Mouse (Mus musculus) splenic B cell, adult 2 months (primary cell): ENCODE data around the gene Gpr107.
A peak's percentile ranks its signal among the peaks of the same experiment; 100 is the strongest.
"Not testable (repeated sequence)": the region's sequence is repeated elsewhere in the genome, so short reads cannot be mapped to it uniquely, and the experiment has no call there.

Experiments used
- DNase-seq: peaks from one replicate; pipeline ENCODE4 v3.0.0-alpha.2; 2011; ENCODE audit warnings: low read depth, low spot score
- H3K27me3 ChIP-seq: 2 replicates; pipeline ENCODE4 v1.6.1; 2012; ENCODE audit warnings: mild to moderate bottlenecking, low read length, moderate library complexity, mixed read lengths; ENCODE audit not compliant: control insufficient read depth, poor library complexity, insufficient read depth, severe bottlenecking
- H3K36me3 ChIP-seq: 2 replicates; pipeline ENCODE4 v1.6.1; 2012; ENCODE audit warnings: mild to moderate bottlenecking, low read length, moderate library complexity, mixed read lengths; ENCODE audit not compliant: control insufficient read depth, poor library complexity, insufficient read depth, severe bottlenecking

Gpr107 gene

GRCm38 (mm10) chr2:31160147-31160920 lies 8.2 kb downstream of the Gpr107 start:
- Histone ChIP-seq H3K27me3 (no peaks in the 10 kb centered on the region), H3K36me3 (no peaks in the 10 kb centered on the region)
- DNase-seq: no peak

DNA sequence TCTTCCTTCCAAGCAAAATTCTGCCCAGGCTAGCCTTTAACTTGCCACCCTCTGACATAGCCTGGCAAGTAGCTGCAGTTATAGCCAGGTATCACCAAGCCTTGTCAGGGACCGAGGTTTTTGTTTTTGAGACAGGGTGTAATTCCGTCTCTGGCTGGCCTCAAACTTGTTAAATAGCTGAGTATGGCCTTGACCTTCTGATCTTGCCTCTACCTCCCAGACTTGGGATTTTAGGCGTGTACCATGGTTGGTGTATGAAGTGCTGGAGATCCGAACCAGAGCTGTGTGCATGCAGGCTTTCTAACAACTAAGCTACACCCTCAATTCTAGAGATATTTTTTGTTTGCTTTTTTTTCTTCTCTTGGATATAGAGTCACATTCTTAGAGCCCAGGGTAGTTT lies 9.5 kb downstream of the Gpr107 start:
- no peak for DNase-seq
- no peaks in the 10 kb centered on the region for H3K36me3 ChIP-seq

DNA sequence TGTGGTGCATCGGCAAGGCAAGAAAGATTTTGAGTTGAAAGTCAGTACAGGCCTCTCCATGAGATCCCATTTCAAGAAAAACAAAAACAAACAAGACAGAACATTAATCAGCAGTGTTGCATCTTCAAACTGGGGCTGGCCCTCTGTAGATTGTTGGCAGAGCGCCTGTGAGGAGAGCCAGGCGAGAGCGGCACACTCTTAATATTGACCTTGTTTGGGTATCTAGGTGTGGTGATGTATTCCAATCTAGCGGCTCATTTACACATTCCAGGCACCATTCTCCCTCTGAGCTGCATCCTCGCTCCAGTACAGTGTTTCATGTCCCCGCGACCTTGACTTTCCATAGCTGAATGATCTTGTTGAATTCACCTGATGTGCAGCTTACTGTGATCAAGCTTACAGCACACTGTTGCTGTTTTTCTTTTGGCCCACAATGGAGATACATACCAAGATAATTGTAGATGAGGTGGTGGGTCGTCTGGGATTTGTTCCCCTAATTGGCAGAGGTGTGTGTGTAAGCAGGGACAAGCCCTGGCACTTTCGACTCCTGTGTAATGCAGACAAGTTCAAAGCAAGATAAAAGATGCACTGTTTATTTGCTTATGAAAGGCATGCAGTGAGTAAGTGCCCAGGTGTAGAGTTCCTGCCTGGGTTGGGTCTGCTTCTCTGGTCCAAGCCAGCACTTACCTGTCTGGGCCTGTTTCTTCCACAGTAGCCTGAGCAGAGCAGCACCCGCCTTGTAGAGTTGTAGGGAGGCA lies 11.4 kb downstream of the Gpr107 start:
- DNase-seq: no peak
- H3K36me3 ChIP-seq: peaks cover 3% of the 10 kb centered on the region; the same call in 1 of the 2 replicates
- H3K27me3 ChIP-seq: no peaks in the 10 kb centered on the region

More for the DNA sequence above, 9.5 kb downstream of the Gpr107 start:
- H3K27me3 ChIP-seq: no peaks in the 10 kb centered on the region

DNA sequence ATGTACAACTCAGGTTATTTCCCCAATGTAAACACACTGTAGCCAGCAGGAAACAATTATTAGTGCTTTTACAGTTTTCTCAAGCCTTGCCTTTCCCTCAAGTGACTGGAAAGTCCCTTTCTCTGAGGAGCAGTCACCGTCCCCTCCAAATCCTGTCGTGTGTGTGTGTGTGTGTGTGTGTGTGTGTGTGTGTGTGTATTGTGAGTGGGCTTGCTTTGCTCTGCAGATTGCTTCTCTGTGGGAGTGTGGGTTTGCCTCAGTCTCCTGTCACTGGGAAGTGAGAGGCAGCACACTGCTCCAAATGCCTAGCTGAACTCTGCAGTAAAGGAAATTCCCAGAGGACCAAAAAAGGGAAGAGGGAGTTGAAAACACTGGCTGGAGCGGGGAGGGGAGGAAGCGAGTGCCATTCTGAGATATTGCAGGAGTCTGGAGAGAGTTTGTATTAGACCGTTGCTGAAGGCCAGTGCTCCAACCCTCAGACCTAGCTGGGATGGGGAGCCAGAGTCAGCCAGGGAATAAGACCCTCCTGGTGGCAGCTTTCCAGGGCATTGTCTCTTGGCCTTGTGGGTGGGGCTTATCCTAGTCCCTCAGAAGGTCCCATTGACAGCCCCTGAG lies 12.8 kb downstream of the Gpr107 start:
- DNase-seq: peak; percentile 65
- Histone ChIP-seq H3K27me3 (no peaks in the 10 kb centered on the region), H3K36me3 (peaks cover 3% of the 10 kb centered on the region)

GRCm38 (mm10) chr2:31165529-31165928 lies 13.4 kb downstream of the Gpr107 start:
- DNase-seq: peak; percentile 45
- Histone ChIP-seq H3K27me3 (no peaks in the 10 kb centered on the region), H3K36me3 (peaks cover 5% of the 10 kb centered on the region)

GRCm38 (mm10) chr2:31167571-31167970 lies 15.5 kb downstream of the Gpr107 start:
- not testable (repeated sequence) for H3K27me3 ChIP-seq, DNase-seq
- peaks cover 10% of the 10 kb centered on the region for H3K36me3 ChIP-seq

DNA sequence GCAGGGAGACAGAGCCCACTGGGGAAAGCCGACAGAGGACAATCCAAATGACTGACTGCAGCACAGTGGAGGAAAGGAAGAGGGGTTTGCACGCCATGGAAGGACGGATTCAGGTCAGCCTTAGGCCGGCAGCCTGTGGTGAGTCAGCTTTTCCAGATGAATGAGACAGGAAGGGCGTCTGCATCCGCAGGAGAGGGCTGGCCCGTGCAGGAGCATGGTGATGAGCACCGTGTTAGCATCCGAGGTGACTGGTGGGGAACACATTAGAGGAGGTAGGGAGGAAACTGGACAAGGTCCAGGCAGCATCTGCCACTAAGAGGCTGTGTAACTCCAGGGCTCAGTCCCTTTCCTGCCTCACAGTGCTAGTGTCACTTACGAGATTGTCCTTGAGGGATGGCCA lies 16.9 kb downstream of the Gpr107 start:
- no peaks in the 10 kb centered on the region for H3K27me3 ChIP-seq
- no peak for DNase-seq
- H3K36me3 ChIP-seq: peaks cover 10% of the 10 kb centered on the region

DNA sequence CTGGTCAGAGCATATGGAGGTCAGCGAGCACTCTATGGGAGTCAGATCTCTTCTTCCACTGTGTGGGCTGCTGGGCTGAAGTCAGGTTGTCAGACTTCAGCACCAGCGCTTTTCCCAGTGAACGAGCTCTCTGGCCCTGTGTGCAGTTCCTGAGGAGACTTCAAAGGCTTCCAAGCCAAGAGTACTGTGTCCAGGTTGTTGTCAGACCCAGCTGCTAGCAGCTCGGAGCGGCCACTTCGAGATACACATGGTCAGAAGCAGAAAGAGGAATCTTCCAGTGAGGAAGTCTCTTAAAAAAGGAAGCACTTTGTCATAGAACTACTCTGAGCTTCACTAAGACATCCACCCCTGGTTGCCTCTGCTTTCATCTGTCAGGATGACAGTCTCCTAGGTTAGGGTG lies 18.0 kb downstream of the Gpr107 start:
- H3K36me3 ChIP-seq: peaks cover 10% of the 10 kb centered on the region
- no peak for DNase-seq
- H3K27me3 ChIP-seq: no peaks in the 10 kb centered on the region

DNA sequence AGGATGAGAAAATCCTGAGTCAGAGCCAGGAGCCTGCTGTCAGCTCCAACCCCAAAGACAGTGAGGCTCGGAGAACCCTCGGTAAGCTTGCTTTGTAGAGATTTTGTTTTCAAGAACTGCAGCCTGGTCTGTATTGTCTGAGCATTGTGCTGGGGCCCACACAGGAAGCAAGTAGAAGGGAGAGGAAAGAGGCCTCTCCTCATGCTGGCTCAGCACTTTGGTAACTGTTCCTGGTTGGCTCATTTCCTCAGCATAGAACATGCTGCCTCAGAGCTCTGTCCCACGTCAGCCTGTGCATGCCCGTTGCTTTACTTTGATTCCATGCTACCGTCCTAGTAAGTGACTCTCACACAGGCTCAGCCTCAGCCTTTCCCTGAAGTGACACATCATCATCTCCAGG lies 19.9 kb downstream of the Gpr107 start:
- no peak for DNase-seq

DNA sequence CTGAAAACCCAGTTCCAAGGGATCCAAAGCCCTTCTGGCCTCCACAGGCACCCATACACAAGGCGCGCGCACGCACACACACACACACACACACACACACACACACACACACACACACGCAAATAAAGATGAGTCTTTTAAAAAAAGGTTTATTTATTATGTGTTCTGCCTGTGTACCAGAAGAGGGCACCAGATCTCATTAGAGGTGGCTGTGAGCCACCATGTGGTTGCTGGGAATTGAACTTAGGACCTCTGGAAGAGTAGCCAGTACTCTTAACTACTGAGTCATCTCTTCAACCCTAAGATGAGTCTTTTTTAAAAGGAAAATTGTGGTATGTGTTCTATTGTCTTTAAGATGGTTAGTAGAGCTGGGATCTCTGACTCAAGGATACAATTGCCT lies 20.4 kb downstream of the Gpr107 start:
- peaks cover 16% of the 10 kb centered on the region for H3K36me3 ChIP-seq
- peak; percentile 45 for DNase-seq
- H3K27me3 ChIP-seq: no peaks in the 10 kb centered on the region

More for the DNA sequence above, 19.9 kb downstream of the Gpr107 start:
- Histone ChIP-seq H3K27me3 (no peaks in the 10 kb centered on the region), H3K36me3 (peaks cover 14% of the 10 kb centered on the region)

GRCm38 (mm10) chr2:31173290-31173689 lies 21.2 kb downstream of the Gpr107 start:
- DNase-seq: peak; percentile 54
- peaks cover 16% of the 10 kb centered on the region for H3K36me3 ChIP-seq

GRCm38 (mm10) chr2:31178593-31178992 lies 26.5 kb downstream of the Gpr107 start:
- not testable (repeated sequence) for DNase-seq, H3K27me3 ChIP-seq, H3K36me3 ChIP-seq

More at GRCm38 (mm10) chr2:31173290-31173689, 21.2 kb downstream of the Gpr107 start:
- no peaks in the 10 kb centered on the region for H3K27me3 ChIP-seq

DNA sequence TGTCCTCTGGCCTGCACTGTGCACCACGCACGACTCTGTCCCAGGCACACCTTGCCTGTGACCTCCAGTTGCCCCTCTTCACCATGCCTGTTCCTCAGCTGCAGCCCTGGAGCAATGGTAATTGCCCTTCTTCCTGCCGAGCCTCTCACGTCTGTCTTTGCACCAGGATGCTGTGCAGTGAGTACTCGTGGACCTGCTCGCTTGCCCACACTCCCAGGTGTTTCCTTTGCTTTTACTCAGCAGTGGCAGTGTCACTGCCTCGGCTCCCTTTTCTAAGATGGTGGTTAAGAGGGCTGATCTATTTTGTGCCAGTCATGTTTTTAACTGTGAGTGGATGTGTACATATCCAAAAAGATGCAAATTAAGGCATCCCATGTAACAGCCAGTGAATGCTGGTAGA lies 27.4 kb downstream of the Gpr107 start:
- no peak for DNase-seq
- Histone ChIP-seq H3K27me3 (no peaks in the 10 kb centered on the region), H3K36me3 (peaks cover 9% of the 10 kb centered on the region)

- H3K36me3 ChIP-seq: peaks cover 9% of the 10 kb centered on the region
- DNase-seq: no peak
- H3K27me3 ChIP-seq: no peaks in the 10 kb centered on the region
These were observed 28.0 kb downstream of the Gpr107 start for GRCm38 (mm10) chr2:31180081-31180551.
